Mouse (Mus musculus): ENCODE results near the gene Pfkfb2.

The Pfkfb2 gene

GRCm38 (mm10) chr1:130737916-130738315, 8.9 kb upstream of the Pfkfb2 start:
- no peak for DNase-seq (ENCODE audit: low spot score)

GRCm38 (mm10) chr1:130737411-130737881, 8.4 kb upstream of the Pfkfb2 start:
- DNase-seq (ENCODE audit: low spot score): no peak

- no peak for DNase-seq (ENCODE audit: low spot score)
These were observed 5.8 kb upstream of the Pfkfb2 start for GRCm38 (mm10) chr1:130734852-130735251.

GRCm38 (mm10) chr1:130734452-130734851, 5.4 kb upstream of the Pfkfb2 start:
- DNase-seq (ENCODE audit: low spot score): no peak

- DNase-seq (ENCODE audit: low spot score): peak; percentile 64
These were observed 4.6 kb upstream of the Pfkfb2 start for GRCm38 (mm10) chr1:130733671-130734070.

- no peak for DNase-seq (ENCODE audit: low spot score)
These were observed 3.9 kb upstream of the Pfkfb2 start for GRCm38 (mm10) chr1:130732706-130733658.

- DNase-seq (ENCODE audit: low spot score): peak; percentile 41
These were observed 2.8 kb upstream of the Pfkfb2 start, which contains the start of gene AA986860 for GRCm38 (mm10) chr1:130731741-130732337. Gene AA986860 (plus strand): TSS chr1:130731976.

GRCm38 (mm10) chr1:130728708-130729107, 345 bp downstream of the Pfkfb2 start:
- no peak for DNase-seq (ENCODE audit: low spot score)

- no peak for DNase-seq (ENCODE audit: low spot score)
These were observed 983 bp downstream of the Pfkfb2 start for GRCm38 (mm10) chr1:130728070-130728469.

GRCm38 (mm10) chr1:130726396-130726795, 2.7 kb downstream of the Pfkfb2 start:
- DNase-seq (ENCODE audit: low spot score): no peak

- DNase-seq (ENCODE audit: low spot score): no peak
These were observed 4.8 kb downstream of the Pfkfb2 start for GRCm38 (mm10) chr1:130724206-130724605.

GRCm38 (mm10) chr1:130717291-130717871, 11.7 kb downstream of the Pfkfb2 start, which contains the start of gene Yod1:
Gene Yod1 (plus strand): TSS chr1:130717327.
- DNase-seq (ENCODE audit: low spot score): peak; percentile 90

- peak; percentile 32 for DNase-seq (ENCODE audit: low spot score)
These were observed 12.4 kb downstream of the Pfkfb2 start for GRCm38 (mm10) chr1:130716513-130717290.

- DNase-seq (ENCODE audit: low spot score): no peak
These were observed 12.9 kb downstream of the Pfkfb2 start for GRCm38 (mm10) chr1:130716218-130716512.

GRCm38 (mm10) chr1:130715561-130716217, 13.4 kb downstream of the Pfkfb2 start, which contains the start of gene Gm29427:
Gene Gm29427 (minus strand): TSS chr1:130715799.
- peak; percentile 95 for DNase-seq (ENCODE audit: low spot score)

GRCm38 (mm10) chr1:130714046-130714445, 15.0 kb downstream of the Pfkfb2 start:
- no peak for DNase-seq (ENCODE audit: low spot score)

- DNase-seq (ENCODE audit: low spot score): no peak
These were observed 18.6 kb downstream of the Pfkfb2 start for GRCm38 (mm10) chr1:130710283-130711080.

- peak; percentile 39 for DNase-seq (ENCODE audit: low spot score)
These were observed 25.4 kb downstream of the Pfkfb2 start for GRCm38 (mm10) chr1:130703613-130704012.

GRCm38 (mm10) chr1:130701976-130702375, 27.1 kb downstream of the Pfkfb2 start:
- no peak for DNase-seq (ENCODE audit: low spot score)

- DNase-seq (ENCODE audit: low spot score): no peak
These were observed 29.0 kb downstream of the Pfkfb2 start for GRCm38 (mm10) chr1:130699937-130700633.

Data from urinary bladder, postnatal 14 days (tissue).